In genomic region chr8:122576648-122577022, GRCm38 (mm10) we compare ENCODE assay signal across 8 mouse cellular contexts. TPM values are rescaled to one million over a fixed set of nuclear protein-coding genes. Genes with fewer than 3 reads are reported as not detected.
DNase-seq lines count a peak whose midpoint lies in the region; ATAC-seq and TF ChIP-seq lines count a peak whose summit lies in the region.

Gene Aprt, minus strand, starts transcription at chr8:122576909.

- H3K4me1 ChIP-seq in hindbrain, embryonic 13.5 days (replicated peaks), result peaks cover 33% of the 10 kb centered on the region

- TF ChIP-seq CTCF in Patski (IDR thresholded peaks at IDR 0.05), result no peak

- H3K4me3 ChIP-seq in hindbrain, embryonic 13.5 days, result peak within 1 kb of the TSS; percentile 64

- peak; percentile 67 for ATAC-seq in Patski
- peak; percentile 92 for ATAC-seq in hindbrain, embryonic 13.5 days (ENCODE audit: low FRiP score)

- H3K36me3 ChIP-seq in hindbrain, embryonic 13.5 days, result peaks cover 22% of the 10 kb centered on the region

- H3K27ac ChIP-seq in hindbrain, embryonic 13.5 days, result peak within 1 kb of the TSS; percentile 78

- POLR2A ChIA-PET in Patski (lab: Charles Lee), result interaction anchor here (1.1 to 5.6 kb wide), 4 partner anchors 9 to 144 kb away, joined by 3 to 26 read pairs (median 8); partner anchors contain the start of genes Cdt1, Cyba, Galns and Trappc2l

- under 1% methylated on average over 39 of the region's 39 CpGs for WGBS in hindbrain, embryonic 13.5 days

- peak within 1 kb of the TSS; percentile 91 for H3K9ac ChIP-seq in hindbrain, embryonic 13.5 days

- in situ Hi-C loops in Patski (cut with MboI; ENCODE audit: low pct_unique_long_range_greater_than_20kb), result no loop called here

- H3K4me2 ChIP-seq in hindbrain, embryonic 13.5 days, result peak within 1 kb of the TSS; percentile 88

- no peaks in the 10 kb centered on the region for H3K9me3 ChIP-seq in hindbrain, embryonic 13.5 days

- no peak for DNase-seq in Patski (ENCODE audit: low read depth, low spot score)
- peak; percentile 94 to 95 for DNase-seq in cerebellum, postnatal 14 days
- DNase-seq in frontal cortex, postnatal 14 days (ENCODE audit: low spot score in 2 of 2), result peak; percentile 91 to 92
- DNase-seq in layer of hippocampus, postnatal 25 days (ENCODE audit: extremely low spot score in 1 of 2, low spot score in 1 of 2), result peak; percentile 83 to 86
- DNase-seq in lung, postnatal 25 days (ENCODE audit: low spot score), result peak; percentile 96
- DNase-seq in retina, embryonic 14.5 days (ENCODE audit: low spot score), result peak; percentile 90
- DNase-seq in thymus, postnatal 4 days, result peak; percentile 99

- CTCF ChIA-PET in Patski (lab: Charles Lee), result interaction anchor here (2.8 kb wide), 1 partner anchor 28 kb away, joined by 7 read pairs; no protein-coding TSS in a partner anchor

- no peaks in the 10 kb centered on the region for H3K27me3 ChIP-seq in Patski
- 0 out of 2 replicates have a peak, but pooled peaks cover 6% of the 10 kb centered on the region for H3K27me3 ChIP-seq in hindbrain, embryonic 13.5 days

RNA-seq across cellular contexts. Expression of gene Aprt, which starts in this region (rescaled TPM):
- polyA plus RNA-seq in Patski (2021), result 224 TPM
- polyA plus RNA-seq in hindbrain, embryonic 13.5 days (2015; fragmentation: Nextera tagmentation; extraction: Ambion mirVana), result 153 and 157 TPM in 2 replicates
- 10 to 100 TPM; 62.5 to 69.6 TPM for total RNA-seq in layer of hippocampus, postnatal 25 days (2021)
